Mouse (Mus musculus) testis, adult 2 months (tissue): ENCODE data around the gene Il17rd.

Experiments used
- CTCF ChIP-seq: fragments of 200-500 bp; IDR thresholded peaks from 2 replicates; pipeline ENCODE4 v1.5.1; 2012; ENCODE audit warnings: low read depth, mild to moderate bottlenecking, inconsistent platforms, low read length, moderate library complexity; ENCODE audit not compliant: control insufficient read depth, insufficient read depth, insufficient replicate concordance
- POLR2A ChIP-seq: fragments of 200-500 bp; IDR thresholded peaks from 2 replicates; pipeline ENCODE4 v1.6.1; 2012; ENCODE audit warnings: low read depth, mild to moderate bottlenecking, inconsistent platforms, low read length, moderate library complexity; ENCODE audit not compliant: control insufficient read depth

- no peak for TF ChIP-seq POLR2A
- no peak for TF ChIP-seq CTCF
These were observed 14.1 kb upstream of the Il17rd start for GRCm38 (mm10) chr14:27024664-27025063.
